Mouse (Mus musculus): ENCODE measurements at regions not wholly inside any gene's neighbourhood (a gene's known extent, or its start where the extent isn't known, plus 50 kb on each side); places are given as distances from the start of the nearest gene placed in this dataset.

GRCm38 (mm10) chrX:96876239-96876638 is 163.0 kb downstream of the Gpr165 start:
- DNase-seq = no peak

DNA sequence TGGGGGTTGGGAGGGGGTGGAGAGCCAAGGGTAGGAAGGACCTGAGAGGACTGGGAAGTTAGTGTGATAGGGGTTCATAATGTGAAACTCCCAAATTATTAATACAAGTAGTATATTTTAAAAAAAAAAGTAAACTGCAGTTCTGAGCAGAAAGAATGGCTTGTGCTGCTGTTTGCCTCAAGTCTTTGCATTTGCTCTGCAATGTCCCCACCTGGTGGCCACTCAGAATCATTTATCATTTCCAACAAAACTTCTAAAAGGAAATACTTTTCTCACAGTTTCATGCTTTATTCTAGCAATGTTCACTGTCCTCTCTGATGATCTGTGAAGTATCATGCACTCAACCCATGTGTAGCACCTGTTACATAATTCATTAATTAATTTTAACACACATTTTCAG is 165.5 kb downstream of the Gpr165 start:
- peak in 1 of 2 experiments; percentile 22 for DNase-seq

- DNase-seq = no peak
Observed at GRCm38 (mm10) chrX:96879154-96879553, 165.9 kb downstream of the Gpr165 start.

DNA sequence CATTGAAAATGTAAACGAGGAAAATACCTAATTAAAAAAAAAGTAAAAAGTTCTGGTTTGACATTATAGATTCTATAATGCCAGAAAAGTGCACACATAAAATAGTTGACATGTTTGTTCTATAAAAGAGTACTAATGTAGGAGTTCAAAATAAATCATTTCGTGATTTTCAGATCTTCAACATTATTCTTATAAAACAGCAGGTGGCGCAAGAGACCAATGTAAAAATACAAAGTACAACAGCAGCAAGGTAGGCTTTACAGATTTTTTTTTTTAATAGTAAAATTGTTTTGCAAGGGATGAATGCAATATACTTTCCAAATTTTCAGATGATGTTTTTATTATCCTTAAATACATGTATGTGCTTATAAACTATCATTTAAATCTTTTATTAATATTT is 171.8 kb upstream of the Pgr15l start:
- no peak for DNase-seq

Measured in cerebellum, postnatal 25 days (tissue).